Mouse (Mus musculus) v-Abl transformed pro-B cells (cell line): ENCODE measurements around the gene Usp3.

Experiments
- in situ Hi-C, 2 experiments: fragments of 400-800 bp; cut with MboI; formaldehyde crosslinking; loops; one replicate each; pipeline ENCODE4 v1.15.1; 2025; ENCODE audit not compliant: unreplicated experiment in 2 of 2

The Usp3 gene

GRCm38 (mm10) chr9:66604349-66605206, 11.6 kb upstream of the Usp3 start:
- in situ Hi-C loops = no loop called here

DNA sequence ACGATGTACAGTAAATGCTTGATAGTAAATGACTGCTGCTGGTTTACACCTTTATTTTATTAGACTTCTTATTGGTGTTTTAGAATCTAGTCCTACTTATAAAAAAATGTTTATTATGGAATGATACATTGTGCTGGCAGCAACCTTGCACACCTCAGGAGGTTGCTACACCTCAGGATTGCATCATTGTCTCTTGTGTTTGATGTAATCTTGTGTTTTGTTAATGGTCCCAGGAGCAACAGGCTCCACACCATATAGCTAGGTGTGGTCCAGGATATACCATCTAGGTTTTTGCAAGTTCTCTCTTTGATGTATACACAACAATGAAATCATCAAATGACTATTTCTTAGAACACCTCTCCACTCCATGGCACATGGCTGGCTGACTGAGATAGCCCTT, 11.0 kb upstream of the Usp3 start:
- in situ Hi-C loops = no loop called here

- in situ Hi-C loops = no loop called here
Observed at GRCm38 (mm10) chr9:66601006-66601405, 8.1 kb upstream of the Usp3 start.

- in situ Hi-C loops = no loop called here
Observed at GRCm38 (mm10) chr9:66600551-66600950, 7.6 kb upstream of the Usp3 start.

DNA sequence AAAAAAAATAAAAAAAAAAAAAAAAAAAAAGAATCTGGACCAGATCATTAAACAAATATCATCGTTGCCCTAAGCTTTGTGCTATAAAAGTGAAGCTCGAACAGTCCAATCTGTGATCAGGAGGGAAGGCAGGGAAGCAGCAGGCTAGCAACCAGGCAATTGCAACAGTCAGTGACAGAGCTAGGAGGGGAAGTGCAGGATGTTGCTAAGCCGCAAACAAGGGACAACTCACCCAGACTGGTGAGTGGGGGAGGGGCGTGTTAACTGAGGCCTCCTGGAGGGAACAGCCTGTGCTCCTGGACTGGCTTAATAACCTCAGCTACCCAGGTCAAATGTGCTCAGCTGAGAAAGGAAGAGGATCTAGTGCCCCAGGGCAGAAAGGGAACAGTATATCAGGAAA, 6.6 kb upstream of the Usp3 start:
- in situ Hi-C loops = loop anchor here in 1 of 2 experiments (25.0 kb wide), 1 partner anchor 1062 kb away; no protein-coding TSS in a partner anchor

DNA sequence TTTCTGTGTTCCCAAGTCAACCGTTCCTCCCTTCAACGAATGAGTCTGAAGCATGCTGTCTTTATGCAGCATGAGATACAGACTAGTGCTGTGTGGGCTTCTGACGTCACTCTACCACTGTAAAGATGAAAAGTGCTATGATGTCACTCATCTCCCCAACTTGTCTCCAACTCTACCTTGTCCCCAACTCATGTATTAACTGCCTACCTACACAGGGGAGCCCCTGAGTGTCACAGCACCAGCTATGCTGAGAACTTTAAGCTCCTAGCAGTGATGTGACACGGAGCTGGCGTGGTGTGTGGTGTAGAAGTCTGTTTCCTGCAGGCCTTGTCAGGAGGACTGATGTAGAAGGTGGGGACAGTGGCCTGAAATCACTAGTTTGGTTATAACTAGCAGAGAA, 5.7 kb upstream of the Usp3 start:
- in situ Hi-C loops = loop anchor here in 1 of 2 experiments (25.0 kb wide), 1 partner anchor 1061 kb away; no protein-coding TSS in a partner anchor

DNA sequence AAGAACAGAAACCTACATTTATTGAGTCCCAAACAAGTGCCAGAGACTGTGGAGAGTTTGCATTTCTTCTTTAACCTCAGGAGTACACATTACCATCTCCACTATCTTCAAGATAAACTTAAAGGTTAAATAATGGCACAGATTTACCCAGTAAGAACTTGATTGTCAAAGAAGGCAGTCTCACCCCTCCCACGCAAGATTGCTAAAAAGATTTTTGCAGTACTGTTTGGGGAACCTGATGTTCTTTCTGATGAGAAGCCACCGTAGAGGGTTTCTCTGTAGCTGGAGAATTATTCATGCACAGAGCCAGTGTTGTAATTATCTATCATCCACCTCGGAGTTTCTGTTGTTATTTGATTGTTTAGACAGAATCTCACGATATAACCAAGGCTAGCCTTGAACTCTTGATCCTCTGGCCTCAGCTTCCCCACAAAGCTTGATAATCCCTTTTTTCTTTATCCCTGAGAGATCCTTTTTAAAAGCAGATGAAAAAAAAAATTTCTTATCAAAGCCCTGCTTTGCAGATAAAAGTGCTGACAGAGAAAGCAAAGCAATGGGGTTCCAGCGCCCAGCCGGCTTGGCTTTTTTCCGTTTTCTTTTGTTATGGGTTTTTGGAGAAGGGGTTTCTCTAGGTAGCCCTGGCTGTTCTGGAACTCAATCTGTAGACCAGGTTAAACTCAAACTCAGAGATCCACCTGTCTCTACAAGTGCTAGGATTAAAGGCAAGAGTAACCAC, 4.7 kb upstream of the Usp3 start:
- in situ Hi-C loops = loop anchor here in 1 of 2 experiments (25.0 kb wide), 1 partner anchor 1060 kb away; no protein-coding TSS in a partner anchor

DNA sequence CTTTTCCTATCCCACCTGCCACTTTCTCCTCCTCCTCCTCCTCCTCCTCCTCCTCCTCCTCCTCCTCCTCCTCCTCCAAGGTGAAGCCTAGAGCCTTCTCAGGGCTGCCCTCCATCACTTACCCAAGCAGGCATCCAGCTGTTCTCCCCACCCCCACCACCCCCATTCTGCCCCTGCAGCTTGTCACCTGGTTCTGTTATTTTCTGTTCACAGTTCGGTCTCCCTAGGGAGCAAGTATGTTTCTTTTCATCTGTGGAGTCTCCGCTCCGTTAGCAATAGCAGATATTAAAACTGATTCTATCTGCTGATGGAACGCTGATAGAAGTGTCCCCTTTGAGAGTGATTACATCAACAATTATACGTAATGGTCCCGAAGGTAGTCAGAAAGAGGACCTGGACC, 4.1 kb upstream of the Usp3 start:
- in situ Hi-C loops = loop anchor here in 1 of 2 experiments (25.0 kb wide), 1 partner anchor 1060 kb away; no protein-coding TSS in a partner anchor

DNA sequence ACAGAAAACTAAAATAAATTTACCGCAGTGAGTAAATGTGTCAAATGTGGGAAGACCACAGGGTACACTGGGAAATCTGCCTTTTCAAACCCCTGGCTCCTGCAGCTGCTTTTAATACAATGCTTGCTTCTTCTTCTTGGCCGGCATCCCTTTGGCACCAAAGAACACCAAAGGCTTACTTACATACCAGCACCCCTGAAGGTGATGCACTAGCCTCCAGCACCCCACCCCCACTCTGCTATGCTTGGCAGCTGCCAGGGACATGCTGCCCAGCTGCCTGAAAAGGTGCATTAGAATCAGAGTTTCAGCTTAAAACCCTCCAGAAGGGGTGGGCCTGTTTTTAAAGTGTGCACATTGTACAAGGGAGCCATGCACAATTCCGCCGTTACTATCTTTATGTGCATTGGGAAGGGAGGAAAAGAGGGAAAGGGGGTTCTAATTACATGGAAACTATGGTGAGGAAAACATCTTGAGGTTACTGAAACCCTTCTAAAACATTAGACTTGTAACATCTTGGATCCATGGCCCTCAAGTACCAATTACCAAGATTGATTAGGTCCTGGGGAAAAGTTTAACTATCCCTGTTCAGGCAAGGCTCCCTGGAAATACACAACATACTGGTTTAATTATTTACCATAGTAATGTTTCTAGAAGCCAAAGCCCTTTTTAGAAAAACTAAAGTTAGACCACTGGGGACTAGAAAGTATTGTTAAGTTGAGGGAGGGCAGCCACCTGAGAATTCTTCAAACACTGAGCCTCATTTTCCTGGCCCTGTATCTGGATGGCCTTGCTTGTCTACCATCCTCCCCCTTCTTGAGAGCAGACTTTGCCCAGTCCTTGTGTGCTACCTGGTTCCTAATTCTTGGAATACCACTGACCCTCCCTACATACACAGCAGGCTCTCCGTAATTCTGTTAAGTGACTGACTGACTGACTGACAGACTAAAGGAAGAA, 3.1 kb upstream of the Usp3 start:
- in situ Hi-C loops = loop anchor here in 1 of 2 experiments (25.0 kb wide), 1 partner anchor 1059 kb away; no protein-coding TSS in a partner anchor

- in situ Hi-C loops = loop anchor here in 1 of 2 experiments (25.0 kb wide), 1 partner anchor 1057 kb away; no protein-coding TSS in a partner anchor
Observed at GRCm38 (mm10) chr9:66594061-66594460, 1.1 kb upstream of the Usp3 start.

- in situ Hi-C loops = loop anchor here in 1 of 2 experiments (25.0 kb wide), 1 partner anchor 1056 kb away; no protein-coding TSS in a partner anchor
Observed at GRCm38 (mm10) chr9:66593613-66593969, 649 bp upstream of the Usp3 start.

DNA sequence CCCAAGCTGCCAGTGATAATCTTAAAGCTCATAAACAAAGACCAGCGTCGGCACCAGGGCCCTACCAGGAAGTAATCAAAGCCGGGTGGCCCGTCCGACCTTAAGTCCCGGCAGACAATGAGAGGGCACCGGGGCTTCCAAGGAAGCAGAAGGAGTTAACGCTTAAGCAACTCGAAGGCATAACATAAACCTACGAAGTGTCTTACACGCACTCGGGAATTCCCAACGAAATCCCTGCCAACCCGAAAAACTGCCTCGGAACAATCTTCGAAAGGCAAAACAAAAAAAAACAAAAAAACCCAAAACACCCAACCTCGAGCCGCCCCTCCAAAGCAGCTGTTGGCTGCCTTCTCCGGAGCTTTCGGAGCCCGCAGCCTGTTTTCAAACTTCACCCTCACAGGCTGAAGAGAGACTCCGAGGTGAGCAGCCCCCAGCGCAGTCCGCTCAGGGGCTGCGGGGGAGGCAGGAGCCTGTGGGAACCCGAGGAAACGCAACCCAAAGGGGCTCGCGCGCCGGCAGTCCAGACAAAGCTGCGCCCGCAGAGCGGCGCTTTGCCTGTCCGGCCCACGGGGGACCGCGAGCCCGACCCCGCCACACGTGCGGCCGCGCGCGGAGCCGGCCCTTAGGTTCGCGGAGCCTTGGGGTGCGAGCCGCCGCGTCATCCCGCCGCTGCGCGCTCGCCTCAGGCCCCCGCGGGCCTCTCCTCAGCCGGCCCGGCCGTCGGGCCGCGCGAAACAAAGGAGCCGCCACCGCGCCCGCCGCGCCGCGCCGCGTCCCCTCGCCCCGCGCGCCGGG, 894 bp downstream of the Usp3 start:
- in situ Hi-C loops = loop anchor here in 1 of 2 experiments (25.0 kb wide), 1 partner anchor 1055 kb away; no protein-coding TSS in a partner anchor

DNA sequence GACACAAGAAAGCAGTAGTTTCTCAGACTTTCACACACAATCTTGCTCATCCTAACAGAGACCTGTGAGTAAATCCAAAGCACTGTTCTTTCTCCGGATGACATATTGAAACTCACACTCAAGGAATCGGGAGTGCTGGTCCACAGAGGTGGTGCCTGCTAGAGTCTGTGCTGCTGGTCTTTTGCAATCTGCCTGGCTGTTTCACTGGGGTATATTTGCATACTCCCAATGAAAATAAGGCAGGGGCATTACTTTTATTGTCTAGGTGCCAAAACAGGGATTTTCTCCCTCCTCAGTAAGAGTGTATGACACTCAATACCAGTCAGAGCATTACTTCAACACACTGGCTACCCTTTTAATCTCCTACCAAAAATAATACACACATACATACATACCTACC, 2.9 kb downstream of the Usp3 start:
- in situ Hi-C loops = loop anchor here in 1 of 2 experiments (25.0 kb wide), 1 partner anchor 1053 kb away; no protein-coding TSS in a partner anchor

DNA sequence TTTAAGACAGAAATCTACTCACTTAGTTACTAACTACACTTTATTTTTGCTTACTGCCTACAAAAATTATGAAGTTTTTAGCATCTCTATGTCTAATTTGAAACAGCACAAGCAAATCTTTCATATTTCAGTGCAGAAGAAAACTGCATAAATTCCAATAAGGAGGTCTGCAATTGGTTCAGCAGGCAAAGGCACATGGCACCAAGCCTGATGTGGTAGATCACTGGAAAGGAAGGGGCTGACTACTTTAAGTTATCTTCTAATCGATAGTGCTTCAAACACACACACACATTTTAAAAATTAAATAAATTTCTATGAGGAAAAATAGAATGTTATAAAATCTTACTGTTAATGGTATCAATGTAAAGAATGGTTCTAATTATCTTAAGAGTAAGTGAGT, 5.9 kb downstream of the Usp3 start:
- in situ Hi-C loops = loop anchor here in 1 of 2 experiments (25.0 kb wide), 1 partner anchor 1050 kb away; no protein-coding TSS in a partner anchor

GRCm38 (mm10) chr9:66586533-66586932, 6.4 kb downstream of the Usp3 start:
- in situ Hi-C loops = loop anchor here in 1 of 2 experiments (25.0 kb wide), 1 partner anchor 1049 kb away; no protein-coding TSS in a partner anchor

- in situ Hi-C loops = loop anchor here in 1 of 2 experiments (25.0 kb wide), 1 partner anchor 1048 kb away; no protein-coding TSS in a partner anchor
Observed at GRCm38 (mm10) chr9:66585191-66585590, 7.8 kb downstream of the Usp3 start.

DNA sequence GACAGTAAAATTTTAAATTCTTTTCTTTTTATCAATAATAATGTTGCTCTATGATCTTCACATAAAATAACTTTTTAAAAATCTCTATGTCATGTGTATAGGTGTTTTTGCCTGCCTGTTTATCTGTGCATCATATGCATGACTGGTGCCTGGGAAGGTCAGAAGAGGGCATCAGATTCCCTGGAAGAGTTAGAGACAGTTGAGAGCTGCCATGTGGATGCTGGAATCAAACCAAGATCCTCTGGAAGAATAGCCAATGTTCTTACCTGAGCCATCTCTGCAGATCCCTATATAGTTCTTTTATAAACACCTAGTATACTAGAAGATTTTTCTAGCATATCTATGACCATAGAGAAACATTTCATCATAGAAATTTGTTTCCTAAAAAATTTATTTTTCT, 8.8 kb downstream of the Usp3 start:
- in situ Hi-C loops = loop anchor here in 1 of 2 experiments (25.0 kb wide), 1 partner anchor 1047 kb away; no protein-coding TSS in a partner anchor

DNA sequence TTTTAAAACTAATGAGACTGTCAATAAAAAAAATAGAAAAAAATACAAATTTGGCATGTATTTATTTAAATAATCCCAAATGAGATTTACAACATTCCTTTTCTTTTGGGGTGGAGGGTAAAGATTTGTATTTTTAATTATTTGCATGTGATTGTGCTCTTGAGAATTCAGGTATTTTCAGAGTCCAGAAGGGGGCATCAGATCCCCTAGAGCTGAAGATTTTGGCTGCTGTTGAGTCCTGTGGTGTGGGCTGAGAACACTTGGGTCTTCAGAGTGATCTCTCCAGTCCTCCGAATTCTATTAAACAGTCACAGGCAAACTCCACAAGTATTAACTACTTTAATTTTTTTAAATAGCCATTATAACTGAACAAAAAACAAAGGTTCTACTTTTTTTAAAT, 9.7 kb downstream of the Usp3 start:
- in situ Hi-C loops = loop anchor here in 1 of 2 experiments (25.0 kb wide), 1 partner anchor 1046 kb away; no protein-coding TSS in a partner anchor

DNA sequence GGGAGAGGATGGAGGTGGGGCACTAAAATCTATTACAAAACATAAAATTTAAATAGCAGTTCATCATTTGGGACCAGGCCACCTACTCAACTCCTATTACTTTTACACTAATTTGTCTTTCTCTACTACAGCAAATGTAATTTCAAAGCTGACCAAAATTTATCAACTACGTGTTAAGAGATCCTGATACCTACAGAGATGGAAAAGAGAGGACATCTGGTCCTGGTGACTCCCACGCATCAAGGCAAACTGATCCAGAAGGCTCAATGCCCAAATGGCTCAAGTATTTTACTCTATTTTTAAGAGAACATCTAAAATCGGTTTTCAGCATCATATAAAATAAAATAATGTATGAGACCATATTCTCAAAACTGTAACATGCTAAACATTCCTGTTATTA, 11.2 kb downstream of the Usp3 start:
- in situ Hi-C loops = loop anchor here in 1 of 2 experiments (25.0 kb wide), 1 partner anchor 1044 kb away; no protein-coding TSS in a partner anchor
